Mouse (Mus musculus): ENCODE measurements around the gene Ppip5k1. TPM values are rescaled to one million over a fixed set of nuclear protein-coding genes. Genes with fewer than 3 reads are reported as not detected.

Ppip5k1 gene
- polyA plus RNA-seq, 1 experiment from 2014 or later = 20.5 TPM

- Histone ChIP-seq H3K27me3 (replicated peaks) (peaks cover 18% of the 10 kb centered on the region; the same call in 1 of the 2 replicates), H3K9ac (replicated peaks) (peak within 1 kb of the TSS; percentile 54), H3K27ac (replicated peaks) (peak within 1 kb of the TSS; percentile 84), H3K4me2 (peak within 1 kb of the TSS; percentile 56), H3K4me1 (peaks cover 36% of the 10 kb centered on the region), H3K36me3 (no peaks in the 10 kb centered on the region), H3K9me3 (replicated peaks) (no peaks in the 10 kb centered on the region), H3K4me3 (replicated peaks) (peak within 1 kb of the TSS; percentile 49)
- WGBS = 72% methylated on average over 5 of the region's 5 CpGs
- ATAC-seq (ENCODE audit: low FRiP score) = no peak
Measured at GRCm38 (mm10) chr2:121357494-121357893, 2.3 kb upstream of the Ppip5k1 start, which contains the start of gene Ckmt1. TSS of gene Ckmt1 (plus strand) at chr2:121357714.

GRCm38 (mm10) chr2:121354378-121354777 is 818 bp downstream of the Ppip5k1 start:
- Histone ChIP-seq H3K27me3 (replicated peaks) (peaks cover 13% of the 10 kb centered on the region; the same call in 1 of the 2 replicates), H3K4me2 (peak overlapping the region; percentile 75), H3K4me1 (peaks cover 31% of the 10 kb centered on the region), H3K36me3 (peaks cover 7% of the 10 kb centered on the region; the same call in 1 of the 2 replicates), H3K4me3 (replicated peaks) (peak overlapping the region; percentile 69), H3K9ac (replicated peaks) (peak overlapping the region; percentile 80), H3K27ac (replicated peaks) (peak overlapping the region; percentile 93), H3K9me3 (replicated peaks) (no peaks in the 10 kb centered on the region)
- no peak for ATAC-seq (ENCODE audit: low FRiP score)
- WGBS = 4% methylated on average over 6 of the region's 6 CpGs

- Histone ChIP-seq H3K27me3 (replicated peaks) (peaks cover 11% of the 10 kb centered on the region; the same call in 1 of the 2 replicates), H3K4me2 (no peak overlapping the region), H3K9ac (replicated peaks) (no peak overlapping the region), H3K9me3 (replicated peaks) (no peaks in the 10 kb centered on the region), H3K36me3 (peaks cover 13% of the 10 kb centered on the region), H3K4me3 (replicated peaks) (no peak overlapping the region), H3K4me1 (peaks cover 23% of the 10 kb centered on the region), H3K27ac (replicated peaks) (no peak overlapping the region)
- no peak for ATAC-seq (ENCODE audit: low FRiP score)
- WGBS = 81% methylated on average over 8 of the region's 8 CpGs
Measured at GRCm38 (mm10) chr2:121353156-121353555, 2.0 kb downstream of the Ppip5k1 start.

- no peak for ATAC-seq (ENCODE audit: low FRiP score)
- H3K36me3 ChIP-seq = peaks cover 53% of the 10 kb centered on the region
- H3K9me3 ChIP-seq (replicated peaks) = no peaks in the 10 kb centered on the region
Measured at GRCm38 (mm10) chr2:121339057-121339456, 16.1 kb downstream of the Ppip5k1 start.

GRCm38 (mm10) chr2:121329492-121329891 is 25.7 kb downstream of the Ppip5k1 start:
- no peak overlapping the region for H3K4me2 ChIP-seq
- no peak overlapping the region for H3K27ac ChIP-seq (replicated peaks)
- H3K4me1 ChIP-seq = no peaks in the 10 kb centered on the region
- no peak for ATAC-seq (ENCODE audit: low FRiP score)
- H3K9ac ChIP-seq (replicated peaks) = no peak overlapping the region
- no peaks in the 10 kb centered on the region for H3K9me3 ChIP-seq (replicated peaks)
- WGBS = 92% methylated on average over 2 of the region's 2 CpGs
- no peak overlapping the region for H3K4me3 ChIP-seq (replicated peaks)
- H3K36me3 ChIP-seq = peaks cover 57% of the 10 kb centered on the region
- H3K27me3 ChIP-seq (replicated peaks) = no peaks in the 10 kb centered on the region

More at GRCm38 (mm10) chr2:121339057-121339456, 16.1 kb downstream of the Ppip5k1 start:
- H3K4me2 ChIP-seq = no peak overlapping the region
- H3K4me1 ChIP-seq = no peaks in the 10 kb centered on the region
- H3K4me3 ChIP-seq (replicated peaks) = no peak overlapping the region
- H3K27me3 ChIP-seq (replicated peaks) = no peaks in the 10 kb centered on the region
- H3K27ac ChIP-seq (replicated peaks) = no peak overlapping the region
- H3K9ac ChIP-seq (replicated peaks) = no peak overlapping the region

GRCm38 (mm10) chr2:121323693-121324470 is 31.3 kb downstream of the Ppip5k1 start:
- Histone ChIP-seq H3K4me2 (no peak overlapping the region), H3K36me3 (peaks cover 39% of the 10 kb centered on the region), H3K27me3 (replicated peaks) (no peaks in the 10 kb centered on the region), H3K27ac (replicated peaks) (no peak overlapping the region), H3K4me3 (replicated peaks) (no peak overlapping the region), H3K9ac (replicated peaks) (no peak overlapping the region), H3K9me3 (replicated peaks) (no peaks in the 10 kb centered on the region), H3K4me1 (no peaks in the 10 kb centered on the region)
- WGBS = 88% methylated on average over 10 of the region's 10 CpGs
- no peak for ATAC-seq (ENCODE audit: low FRiP score)

GRCm38 (mm10) chr2:121323041-121323440 is 32.2 kb downstream of the Ppip5k1 start:
- Histone ChIP-seq H3K36me3 (peaks cover 42% of the 10 kb centered on the region), H3K9ac (replicated peaks) (no peak overlapping the region), H3K27ac (replicated peaks) (no peak overlapping the region), H3K27me3 (replicated peaks) (no peaks in the 10 kb centered on the region), H3K9me3 (replicated peaks) (no peaks in the 10 kb centered on the region), H3K4me2 (no peak overlapping the region), H3K4me1 (no peaks in the 10 kb centered on the region), H3K4me3 (replicated peaks) (no peak overlapping the region)
- WGBS = 92% methylated on average over 10 of the region's 10 CpGs
- ATAC-seq (ENCODE audit: low FRiP score) = no peak

GRCm38 (mm10) chr2:121316278-121316677 is 38.9 kb downstream of the Ppip5k1 start:
- no peak overlapping the region for H3K4me3 ChIP-seq (replicated peaks)
- H3K9ac ChIP-seq (replicated peaks) = no peak overlapping the region
- no peaks in the 10 kb centered on the region for H3K4me1 ChIP-seq
- H3K36me3 ChIP-seq = peaks cover 25% of the 10 kb centered on the region
- no peak overlapping the region for H3K4me2 ChIP-seq
- no peak overlapping the region for H3K27ac ChIP-seq (replicated peaks)
- 88% methylated on average over 8 of the region's 8 CpGs for WGBS
- H3K9me3 ChIP-seq (replicated peaks) = no peaks in the 10 kb centered on the region
- no peak for ATAC-seq (ENCODE audit: low FRiP score)
- no peaks in the 10 kb centered on the region for H3K27me3 ChIP-seq (replicated peaks)

GRCm38 (mm10) chr2:121308997-121309416 is 46.2 kb downstream of the Ppip5k1 start:
- no peak for ATAC-seq (ENCODE audit: low FRiP score)
- H3K4me2 ChIP-seq = no peak overlapping the region
- peaks cover 59% of the 10 kb centered on the region for H3K36me3 ChIP-seq
- H3K27ac ChIP-seq (replicated peaks) = no peak overlapping the region
- no peak overlapping the region for H3K9ac ChIP-seq (replicated peaks)
- H3K4me1 ChIP-seq = no peaks in the 10 kb centered on the region
- no peak overlapping the region for H3K4me3 ChIP-seq (replicated peaks)
- H3K27me3 ChIP-seq (replicated peaks) = no peaks in the 10 kb centered on the region
- no peaks in the 10 kb centered on the region for H3K9me3 ChIP-seq (replicated peaks)
- WGBS = 44% methylated on average over 5 of the region's 5 CpGs

- Histone ChIP-seq H3K27ac (replicated peaks) (no peak overlapping the region), H3K27me3 (replicated peaks) (no peaks in the 10 kb centered on the region), H3K4me2 (no peak overlapping the region), H3K36me3 (peaks cover 66% of the 10 kb centered on the region), H3K4me1 (peaks cover 36% of the 10 kb centered on the region), H3K9me3 (replicated peaks) (no peaks in the 10 kb centered on the region), H3K4me3 (replicated peaks) (no peak overlapping the region), H3K9ac (replicated peaks) (no peak overlapping the region)
- 86% methylated on average over 10 of the region's 10 CpGs for WGBS
- ATAC-seq (ENCODE audit: low FRiP score) = no peak
Measured at GRCm38 (mm10) chr2:121300036-121300435, 55.2 kb downstream of the Ppip5k1 start.

GRCm38 (mm10) chr2:121299471-121299870 is 55.7 kb downstream of the Ppip5k1 start:
- no peak overlapping the region for H3K4me3 ChIP-seq (replicated peaks)

GRCm38 (mm10) chr2:121298131-121298530 is 57.1 kb downstream of the Ppip5k1 start:
- ATAC-seq (ENCODE audit: low FRiP score) = no peak
- Histone ChIP-seq H3K27ac (replicated peaks) (no peak overlapping the region), H3K27me3 (replicated peaks) (no peaks in the 10 kb centered on the region), H3K9me3 (replicated peaks) (no peaks in the 10 kb centered on the region), H3K4me1 (peaks cover 55% of the 10 kb centered on the region), H3K9ac (replicated peaks) (no peak overlapping the region), H3K36me3 (peaks cover 47% of the 10 kb centered on the region), H3K4me3 (replicated peaks) (peak overlapping the region; percentile 61), H3K4me2 (peak overlapping the region; percentile 89)
- 6% methylated on average over 8 of the region's 8 CpGs for WGBS

More at GRCm38 (mm10) chr2:121299471-121299870, 55.7 kb downstream of the Ppip5k1 start:
- 86% methylated on average over 17 of the region's 17 CpGs for WGBS
- no peaks in the 10 kb centered on the region for H3K9me3 ChIP-seq (replicated peaks)
- ATAC-seq (ENCODE audit: low FRiP score) = no peak
- H3K27ac ChIP-seq (replicated peaks) = no peak overlapping the region
- H3K4me2 ChIP-seq = no peak overlapping the region
- H3K27me3 ChIP-seq (replicated peaks) = no peaks in the 10 kb centered on the region
- H3K36me3 ChIP-seq = peaks cover 60% of the 10 kb centered on the region
- H3K4me1 ChIP-seq = peaks cover 42% of the 10 kb centered on the region
- H3K9ac ChIP-seq (replicated peaks) = no peak overlapping the region

Measured in neural tube, embryonic 15.5 days (tissue).